9 mouse cellular contexts compared by ENCODE assay signal in the genomic region with DNA sequence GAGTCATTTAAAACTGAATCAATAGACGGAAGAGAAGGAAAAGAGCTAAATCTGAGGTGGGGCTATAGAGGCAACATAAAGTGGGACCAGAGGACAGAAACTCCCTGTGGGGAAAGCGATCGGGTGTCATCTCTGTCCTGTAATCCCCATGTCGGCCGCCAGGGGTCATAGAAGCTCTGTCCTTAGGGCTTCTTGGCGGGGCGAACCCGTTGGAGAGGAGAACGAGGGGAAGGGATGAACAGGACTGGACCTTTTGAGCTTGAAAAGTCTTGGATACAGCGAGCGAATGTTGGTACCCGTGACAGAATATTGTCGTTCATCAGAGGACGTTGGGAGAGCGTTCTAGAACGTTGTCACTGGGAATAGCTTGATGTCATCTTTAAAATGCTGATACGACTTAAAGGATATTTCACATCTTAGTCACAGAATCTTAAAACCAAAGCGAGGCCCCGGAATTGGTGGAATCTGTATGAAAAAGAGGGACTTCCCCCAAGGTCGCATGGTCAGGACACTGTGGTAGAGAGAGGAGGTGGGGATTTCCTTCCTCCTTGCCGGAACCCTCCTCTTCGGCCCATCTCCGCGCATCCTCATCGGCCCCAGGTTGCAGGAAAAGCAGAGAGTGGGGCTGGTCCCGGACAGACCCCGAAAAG. TPM values are rescaled to one million over a fixed set of nuclear protein-coding genes. Genes with fewer than 3 reads are reported as not detected.
DNase-seq lines count a peak whose midpoint lies in the region; ATAC-seq lines count a peak whose summit lies in the region.
"Had no signal": no experiment of that assay in that cellular context is flagged by ENCODE, and none has a peak within 500 bp of the region (broad histone marks: within the 10 kb centered on the region; RNA-seq: fewer than 3 reads in every experiment).

No protein-coding gene starts in this region.

- peak overlapping the region; percentile 56 for H3K9ac ChIP-seq in hindbrain, embryonic 16.5 days (ENCODE audit: low read depth, low read length)

- no peak overlapping the region for H3K27ac ChIP-seq in hindbrain, embryonic 16.5 days (ENCODE audit: low read depth, low read length)
- H3K27ac ChIP-seq: macrophage had no signal

- H3K4me3 ChIP-seq in hindbrain, embryonic 16.5 days (ENCODE audit: low read length) = peak overlapping the region; percentile 66

- H3K4me2 ChIP-seq in hindbrain, embryonic 16.5 days (ENCODE audit: low read length) = peak overlapping the region; percentile 81

- no peaks in the 10 kb centered on the region; the same call in 1 of the 2 replicates for H3K36me3 ChIP-seq in hindbrain, embryonic 16.5 days (ENCODE audit: control insufficient read depth, insufficient read depth, low read length)

- 6% methylated on average over 26 of the region's 27 CpGs for WGBS in hindbrain, embryonic 16.5 days

- peak; percentile 75 for DNase-seq in T-cell, adult 2 months (ENCODE audit: low spot score)
- DNase-seq in cerebellum, postnatal 10 days = peak; percentile 90 to 93
- DNase-seq in frontal cortex, postnatal 25 days (ENCODE audit: low spot score in 2 of 2) = peak; percentile 80 to 82
- peak; percentile 75 for DNase-seq in left cerebral cortex, adult 11 months (ENCODE audit: low spot score)
- DNase-seq in lung, postnatal 4 days = peak; percentile 58 to 81
- DNase-seq in right cerebral cortex, postnatal 14 days = peak; percentile 87
- no peak for DNase-seq in MN1 (ENCODE audit: low spot score)

- no peaks in the 10 kb centered on the region for H3K9me3 ChIP-seq in hindbrain, embryonic 16.5 days (ENCODE audit: control insufficient read depth, low read length)

- peaks cover 5% of the 10 kb centered on the region for H3K27me3 ChIP-seq in hindbrain, embryonic 16.5 days (replicated peaks; ENCODE audit: control insufficient read depth, insufficient read depth, low read length)

- H3K4me1 ChIP-seq in hindbrain, embryonic 16.5 days (ENCODE audit: control insufficient read depth, insufficient read depth, low read depth, low read length) = peaks cover 16% of the 10 kb centered on the region

- ATAC-seq in hindbrain, embryonic 16.5 days = no peak

RNA-seq across cellular contexts. Expression of gene Eml2, which starts 2.3 kb away (rescaled TPM):
- polyA plus RNA-seq in hindbrain, embryonic 16.5 days (2015; fragmentation: Nextera tagmentation; extraction: Ambion mirVana) = 9.4 and 12.3 TPM in 2 replicates

RNA-seq across cellular contexts. Expression of gene Gipr, which starts 12.6 kb away (rescaled TPM):
- polyA plus RNA-seq in hindbrain, embryonic 16.5 days (2015; fragmentation: Nextera tagmentation; extraction: Ambion mirVana) = 2.0 and 2.9 TPM in 2 replicates
- polyA plus RNA-seq: macrophage had no signal

RNA-seq across cellular contexts. Expression of gene Snrpd2, which starts 29.0 kb away (rescaled TPM):
- 107 and 110 TPM in 2 replicates for polyA plus RNA-seq in hindbrain, embryonic 16.5 days (2015; fragmentation: Nextera tagmentation; extraction: Ambion mirVana)

RNA-seq across cellular contexts. Expression of gene Qpctl, which starts 29.5 kb away (rescaled TPM):
- polyA plus RNA-seq in hindbrain, embryonic 16.5 days (2015; fragmentation: Nextera tagmentation; extraction: Ambion mirVana) = 24.0 and 26.3 TPM in 2 replicates

RNA-seq across cellular contexts. Expression of gene Gpr4, which starts 33.8 kb away (rescaled TPM):
- polyA plus RNA-seq in hindbrain, embryonic 16.5 days (2015; fragmentation: Nextera tagmentation; extraction: Ambion mirVana) = 3.1 and 4.4 TPM in 2 replicates
